Mouse (Mus musculus) left cerebral cortex, postnatal 10 days (tissue): ENCODE results near the gene Btbd35f15. TPM values are rescaled to one million over a fixed set of nuclear protein-coding genes. Genes with fewer than 3 reads are reported as not detected.
"Not testable (repeated sequence)": the region's sequence is repeated elsewhere in the genome, so short reads cannot be mapped to it uniquely, and the experiment has no call there.

ENCODE experiments used
- DNase-seq, 2 experiments: peaks; one replicate each; pipeline ENCODE4 v3.0.0; 2021 to 2022; ENCODE audit warnings: low spot score in 2 of 2, mixed read lengths in 1 of 2; ENCODE audit errors: extremely low spot score in 1 of 2
- intact Hi-C: fragments of 180-260 bp; cut with DNase I; formaldehyde crosslinking; loops from one replicate; pipeline ENCODE4 v1.15.1; 2025
- total RNA-seq, 2 experiments: library from RNA; stranded (reverse); gene quantifications; 2 replicates each; pipeline ENCODE4 v1.2.3; 2021

Gene Btbd35f15
- total RNA-seq, result not detected

GRCm38 (mm10) chrX:33577214-33577613, at the start of gene Btbd35f15:
TSS of gene Btbd35f15 (minus strand) at chrX:33577314.
- DNase-seq, intact Hi-C loops: not testable (repeated sequence)

Other genes starting within 250 kb of the Btbd35f15 start
- gene Btbd35f13, start 79.9 kb upstream of the Btbd35f15 start, total RNA-seq, result not detected
- not detected for gene Btbd35f14, start 125.0 kb upstream of the Btbd35f15 start, total RNA-seq